Mouse (Mus musculus) stomach, postnatal 0 days (tissue): Measurements from ENCODE around the gene Gse1.

Experiments
- CTCF ChIP-seq: IDR thresholded peaks from 2 replicates; pipeline ENCODE4 v1.5.1; 2016; ENCODE audit warnings: antibody characterized with exemption, low read depth, mild to moderate bottlenecking, moderate library complexity
- EP300 ChIP-seq: optimal IDR thresholded peaks from 2 replicates; pipeline ENCODE3; 2016; ENCODE audit warnings: antibody characterized with exemption

GRCm38 (mm10) chr8:120485116-120485515 is 256.9 kb downstream of the Gse1 start:
- TF ChIP-seq EP300 = no peak
- TF ChIP-seq CTCF = no peak
